Mouse (Mus musculus): Measurements from ENCODE around the gene Cep128.

DNA sequence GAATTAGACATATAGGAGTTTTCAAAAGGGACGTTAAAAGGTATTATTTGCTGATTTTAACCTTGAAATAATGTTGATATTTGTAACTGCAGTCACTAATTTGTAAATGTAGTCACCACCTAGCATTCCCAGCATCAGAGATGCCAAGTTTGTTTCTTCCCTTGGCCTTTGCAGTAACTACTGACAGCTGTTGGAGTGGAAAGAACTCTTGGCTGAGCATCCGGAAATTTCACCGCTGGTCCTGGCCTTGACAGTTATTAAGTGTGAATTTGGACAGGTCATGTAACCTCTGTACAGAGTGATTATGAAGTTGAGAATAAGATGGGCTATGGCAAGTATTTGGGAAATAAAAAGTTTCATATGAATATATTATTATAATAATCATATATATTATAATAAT, 413.1 kb downstream of the Cep128 start:
- no peak for TF ChIP-seq CTCF (IDR thresholded peaks at IDR 0.05; ENCODE audit: borderline replicate concordance, control insufficient read depth, extremely low read depth, insufficient read depth, low read length, poor library complexity)
- TF ChIP-seq POLR2A (IDR thresholded peaks at IDR 0.05; ENCODE audit: control insufficient read depth, extremely low read depth, insufficient read depth, low read length, poor library complexity), result no peak

Data from thymus, adult 2 months (tissue).